Mouse (Mus musculus): ENCODE results near the gene Olfr951.

The Olfr951 gene

GRCm38 (mm10) chr9:39387110-39387509, at the start of gene Olfr951:
Gene Olfr951 (plus strand): TSS chr9:39387410.
- no peak for DNase-seq (ENCODE audit: low read depth, low spot score)

- DNase-seq (ENCODE audit: low read depth, low spot score): no peak
These were observed 39.8 kb downstream of the Olfr951 start, which contains the start of gene Olfr952 for GRCm38 (mm10) chr9:39427048-39427447. Gene Olfr952 (minus strand): TSS chr9:39427148.

Measured in mesoderm, embryonic 11.5 days (tissue).